Mouse (Mus musculus) liver, postnatal 0 days (tissue): ENCODE data around the gene Cnfn.

Source experiments
- CTCF ChIP-seq: sonication (generic); IDR thresholded peaks from 2 replicates; pipeline ENCODE4 v1.5.1; 2016; ENCODE audit warnings: antibody characterized with exemption, low read depth
- EP300 ChIP-seq: IDR thresholded peaks from 2 replicates; pipeline ENCODE4 v1.6.1; 2016; ENCODE audit warnings: antibody characterized with exemption, low read depth, mild to moderate bottlenecking

- TF ChIP-seq CTCF (no peak), EP300 (no peak)
Measured at GRCm38 (mm10) chr7:25376556-25376955, 7.0 kb upstream of the Cnfn start.
